Mouse (Mus musculus): ENCODE results near the gene Zc3h12a.

The Zc3h12a gene

DNA sequence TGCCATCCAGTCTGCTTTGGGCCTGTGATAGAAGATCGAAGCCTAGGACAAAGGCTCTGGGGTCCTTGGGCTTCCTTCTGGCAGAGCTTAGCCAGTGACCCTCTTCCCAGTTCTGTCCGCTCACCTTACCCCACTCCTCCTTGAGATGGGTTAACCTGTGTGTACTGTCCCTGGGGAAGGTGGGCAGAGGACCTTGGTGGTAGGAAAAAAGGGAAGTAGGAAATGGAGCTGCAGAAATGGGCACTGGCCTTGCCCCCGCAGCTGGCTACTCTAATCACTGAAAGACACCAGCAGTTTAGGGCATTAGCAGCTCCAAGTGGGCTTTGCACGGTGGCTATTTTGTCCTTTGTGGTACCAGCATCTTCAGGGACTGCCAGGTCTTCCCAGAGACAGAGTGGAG lies 12.6 kb downstream of the Zc3h12a start:
- DNase-seq (ENCODE audit: low read depth, low spot score), result no peak

DNA sequence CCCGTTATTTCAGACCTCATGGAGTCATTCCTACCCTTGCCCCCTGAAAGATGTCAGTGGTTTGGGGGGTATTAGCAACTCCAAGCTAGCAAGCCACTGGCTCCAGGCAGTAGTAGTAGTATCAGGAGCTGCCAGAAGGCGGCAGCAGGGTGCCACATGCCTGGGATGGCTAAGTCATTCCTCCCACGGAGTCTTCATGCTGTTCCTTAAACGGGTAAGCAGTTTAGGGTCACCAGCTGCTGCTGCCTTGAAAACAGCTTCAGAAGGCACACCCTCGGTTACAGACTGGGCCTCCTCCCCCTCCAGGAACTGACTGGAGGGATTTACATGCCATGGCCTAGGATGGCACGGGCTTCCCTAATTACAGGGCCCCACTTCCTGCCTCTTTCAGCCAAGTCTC lies 13.0 kb downstream of the Zc3h12a start:
- DNase-seq (ENCODE audit: low read depth, low spot score), result peak; percentile 62

DNA sequence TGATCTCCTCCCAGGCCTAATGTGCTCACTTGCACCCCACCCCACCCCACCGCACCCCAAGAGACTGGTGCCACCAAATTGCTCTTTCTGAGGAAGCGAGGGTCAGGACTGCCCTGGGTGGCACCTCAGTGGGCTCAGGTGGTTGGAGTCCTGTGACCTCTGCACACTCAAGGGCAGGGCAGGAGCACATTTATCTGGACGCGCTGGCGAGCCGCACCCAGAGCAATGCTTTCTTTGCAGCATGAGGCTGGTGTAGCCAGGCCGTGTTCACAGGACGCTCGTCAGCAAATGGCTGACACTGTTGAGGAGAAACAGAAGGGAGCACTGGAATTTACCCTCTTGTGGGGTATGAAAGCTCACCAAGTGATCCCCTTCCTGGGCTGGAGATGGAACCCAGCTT lies 22.3 kb downstream of the Zc3h12a start:
- DNase-seq (ENCODE audit: low read depth, low spot score), result no peak

DNA sequence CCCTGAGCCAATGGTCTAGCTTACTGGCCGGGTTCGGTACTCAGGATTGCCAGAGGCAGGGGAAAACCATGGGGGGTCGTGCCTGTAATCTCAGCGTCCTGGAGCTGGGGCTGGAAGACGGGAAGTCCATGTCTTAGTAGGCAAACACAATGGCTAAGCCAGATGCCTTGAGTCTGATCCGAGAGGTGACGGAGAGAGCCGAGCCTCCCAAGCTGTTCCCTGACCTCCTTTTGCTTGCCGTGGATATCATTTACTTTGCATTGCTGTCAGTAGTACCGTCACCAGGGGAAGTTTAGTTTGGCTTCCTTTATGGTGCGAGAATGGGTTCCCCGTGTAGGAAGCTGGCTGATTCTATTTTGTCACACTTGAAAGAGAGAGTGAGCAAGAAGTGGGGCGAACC lies 26.3 kb downstream of the Zc3h12a start:
- DNase-seq (ENCODE audit: low read depth, low spot score), result no peak

DNA sequence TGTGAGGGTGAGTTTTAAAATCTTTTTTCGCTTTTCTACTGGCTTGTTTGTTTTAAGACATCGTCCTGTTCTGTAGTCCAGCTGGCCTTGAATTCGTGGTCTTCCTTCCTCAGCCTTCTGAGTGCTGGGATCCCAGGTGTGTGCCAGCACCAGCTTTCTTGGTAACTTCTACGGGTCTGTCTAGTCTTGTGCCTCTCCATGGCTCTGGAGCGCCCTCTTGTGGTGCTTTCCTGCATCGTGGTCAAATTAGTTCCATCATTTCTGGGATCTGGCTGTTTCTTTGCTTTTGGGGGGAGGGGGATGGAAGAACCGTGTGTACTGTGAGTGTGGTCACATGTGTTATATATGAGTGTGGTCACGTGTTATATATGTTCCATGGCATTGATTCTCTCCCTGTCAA lies 28.2 kb downstream of the Zc3h12a start:
- peak; percentile 82 for DNase-seq (ENCODE audit: low read depth, low spot score)

DNA sequence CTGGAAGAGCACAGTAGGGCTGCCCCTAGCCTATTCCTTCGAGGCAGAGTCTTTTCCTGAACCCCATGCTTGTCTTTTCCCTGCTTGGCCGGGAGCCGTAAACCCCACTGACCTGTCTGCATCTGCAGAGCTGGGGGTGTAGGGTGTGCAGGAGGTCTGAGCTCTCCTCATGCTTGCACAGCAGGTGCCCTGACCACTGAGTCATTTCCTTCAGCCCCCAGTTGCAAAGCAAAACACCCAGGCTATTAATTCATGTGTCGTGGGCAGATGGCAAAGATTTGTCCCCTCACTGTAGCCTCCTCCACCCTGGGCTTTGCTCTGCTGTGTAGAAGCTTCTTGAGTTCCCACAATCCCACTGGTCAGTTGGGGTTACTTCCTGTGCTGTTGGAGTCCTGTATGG lies 30.2 kb downstream of the Zc3h12a start:
- DNase-seq (ENCODE audit: low read depth, low spot score), result no peak

DNA sequence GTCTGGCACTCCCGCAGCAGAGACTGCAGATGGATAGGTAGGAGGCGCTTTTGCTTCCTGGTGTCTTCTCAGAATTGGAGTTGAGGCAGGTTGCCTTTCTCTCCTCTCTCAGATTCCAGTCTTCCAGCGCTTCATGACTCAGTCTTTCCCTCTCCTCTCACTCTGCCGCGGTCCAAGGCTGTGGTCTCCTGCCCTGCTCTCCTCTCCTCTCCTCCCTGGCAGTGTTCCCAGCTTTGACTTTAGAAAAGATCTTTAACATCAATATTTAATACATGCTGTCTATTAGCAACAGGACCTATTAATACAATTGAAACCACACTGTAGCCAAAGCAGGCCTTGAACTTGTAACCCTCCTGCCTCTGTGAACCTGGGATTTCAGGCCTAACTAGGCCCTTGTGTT lies 31.6 kb downstream of the Zc3h12a start:
- no peak for DNase-seq (ENCODE audit: low read depth, low spot score)

DNA sequence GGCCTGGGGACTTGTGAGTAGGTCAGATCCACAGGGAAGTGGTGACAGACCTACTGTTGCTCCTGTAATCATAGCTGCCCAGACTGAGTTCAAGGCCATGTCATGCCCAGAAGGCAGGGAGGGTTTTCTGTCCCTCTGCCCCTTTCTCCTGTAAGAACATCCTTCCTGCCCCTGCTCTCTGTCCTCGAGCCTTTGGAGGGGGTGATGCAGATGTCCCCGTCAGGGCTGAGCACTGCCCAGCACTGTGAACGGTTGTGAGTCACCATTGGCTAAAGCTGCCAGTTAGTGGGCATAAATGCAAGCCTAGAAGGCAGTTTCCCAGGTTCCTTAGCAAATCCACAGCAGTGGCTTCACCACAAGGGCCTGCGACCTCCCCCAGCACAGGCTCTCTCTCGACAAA lies 34.6 kb downstream of the Zc3h12a start:
- DNase-seq (ENCODE audit: low read depth, low spot score), result no peak

DNA sequence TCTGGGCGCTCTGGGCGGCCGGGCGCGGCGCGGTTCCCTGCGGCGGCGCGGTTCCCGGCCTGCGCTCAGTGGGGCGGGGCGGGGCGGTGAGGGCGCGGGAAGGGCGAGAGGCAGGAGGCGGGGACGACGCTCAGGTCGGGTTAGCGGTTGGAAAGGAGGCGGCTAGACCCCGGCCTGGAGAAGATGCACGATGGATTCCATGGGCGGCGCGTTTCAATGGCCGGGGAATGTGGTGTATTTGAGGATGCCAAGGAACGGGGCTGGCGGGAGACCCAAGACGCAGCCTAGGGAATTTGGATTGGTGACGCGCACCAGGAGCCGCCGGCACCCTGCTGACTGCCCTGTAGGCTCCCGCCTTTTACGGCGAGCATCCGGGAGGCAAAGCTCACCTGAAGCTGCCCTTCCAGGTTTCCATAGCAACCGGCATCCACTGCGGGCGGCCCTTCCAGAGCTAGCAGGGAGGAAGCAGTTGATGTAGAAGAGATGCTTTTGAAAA lies 42.2 kb downstream of the Zc3h12a start:
- DNase-seq (ENCODE audit: low read depth, low spot score), result no peak

DNA sequence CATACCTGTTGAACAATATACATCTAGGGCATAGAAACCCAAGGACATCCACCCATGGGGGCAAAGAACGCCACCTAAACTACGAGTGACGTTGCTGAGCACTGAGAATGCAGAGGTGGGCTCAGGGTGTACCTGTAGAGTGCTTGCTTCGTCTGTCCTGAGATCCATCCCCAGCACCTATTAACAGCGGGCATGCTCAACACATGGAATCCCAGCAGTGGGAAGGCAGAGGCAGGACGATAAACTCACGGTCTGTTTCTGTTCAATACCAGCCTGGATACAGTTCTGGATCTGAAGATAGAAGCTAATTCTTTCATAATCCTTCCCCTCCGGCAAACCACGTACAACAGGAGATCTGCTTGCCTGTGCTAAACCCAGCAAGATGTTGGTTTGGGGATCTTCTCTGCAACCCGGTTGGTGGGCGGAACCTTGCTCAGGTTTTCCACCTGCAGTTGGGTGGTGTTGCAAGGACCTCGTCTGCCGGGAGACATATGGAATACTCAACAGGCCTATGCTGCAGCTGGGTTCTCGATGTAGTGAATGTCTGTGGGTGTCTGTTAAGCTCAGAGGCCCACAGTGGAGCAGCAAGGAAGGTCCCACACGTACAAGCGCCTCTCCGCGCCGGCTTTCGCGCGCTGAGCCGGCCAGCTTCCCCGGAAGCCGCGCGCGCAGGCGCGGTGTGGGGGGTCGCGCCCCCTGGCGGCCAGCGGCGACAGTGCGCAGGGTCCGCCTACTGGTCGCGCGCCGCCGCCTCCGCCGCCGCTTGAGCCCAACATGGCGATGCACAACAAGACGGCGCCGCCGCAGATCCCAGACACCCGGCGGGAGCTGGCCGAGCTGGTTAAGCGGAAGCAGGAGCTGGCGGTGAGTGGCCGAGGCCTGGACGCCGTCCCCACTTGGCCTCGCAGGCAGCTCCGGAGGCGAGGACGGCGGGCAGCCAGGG lies 43.0 kb downstream of the Zc3h12a start, which contains the start of gene Meaf6:
Meaf6 (plus strand) TSS at position 732 of the 943 bp plus-strand sequence.
- peak; percentile 86 for DNase-seq (ENCODE audit: low read depth, low spot score)

DNA sequence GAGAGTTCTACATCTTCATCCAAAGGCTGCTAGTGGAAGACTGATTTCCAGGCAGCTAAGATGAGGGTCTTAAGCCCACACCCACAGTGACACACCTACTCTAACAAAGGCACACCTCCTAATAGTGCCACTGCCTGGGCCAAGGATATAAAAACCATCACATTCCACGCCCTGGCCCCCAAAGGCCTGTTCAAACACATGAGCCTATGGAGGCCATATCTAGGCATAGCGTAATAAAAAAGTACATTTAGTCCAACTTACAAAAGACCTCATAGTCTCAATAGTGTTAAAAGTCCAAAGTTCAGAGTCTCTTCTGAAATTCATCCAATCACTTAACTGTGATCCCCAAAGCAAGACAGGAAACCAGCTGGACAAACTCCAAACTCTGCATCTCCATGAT lies 48.9 kb downstream of the Zc3h12a start:
- no peak for DNase-seq (ENCODE audit: low read depth, low spot score)

DNA sequence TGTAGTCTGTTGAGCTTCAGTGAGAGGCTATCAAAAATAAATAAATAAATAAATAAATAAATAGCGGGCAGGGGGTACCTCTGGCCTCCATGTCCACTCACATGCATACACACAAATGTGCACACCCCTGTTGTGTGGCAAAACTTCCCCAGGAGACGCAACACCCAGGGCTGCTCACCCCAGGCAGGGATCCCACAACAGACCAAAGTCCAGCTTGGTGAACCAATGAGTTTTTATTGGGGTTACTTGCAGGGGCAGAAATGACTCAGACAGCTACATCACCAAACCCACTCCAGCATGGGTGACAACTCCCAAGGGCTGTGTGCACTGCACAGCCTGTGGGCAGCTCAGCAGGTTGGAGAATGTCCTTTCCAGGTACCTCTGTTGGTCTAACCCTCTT lies 49.9 kb downstream of the Zc3h12a start:
- no peak for DNase-seq (ENCODE audit: low read depth, low spot score)

Measured in retina, postnatal 7 days (tissue).